Mouse (Mus musculus) left cerebral cortex, adult 18-20 months (tissue): ENCODE data around the gene Krt17. TPM values are rescaled to one million over a fixed set of nuclear protein-coding genes. Genes with fewer than 3 reads are reported as not detected.
"Not testable (repeated sequence)": the region's sequence is repeated elsewhere in the genome, so short reads cannot be mapped to it uniquely, and the experiment has no call there.

Source experiments
- DNase-seq, 2 experiments: peaks; one replicate each; pipeline ENCODE4 v3.0.0; 2021 to 2022; ENCODE audit warnings: low spot score in 2 of 2, mixed read lengths in 1 of 2
- long read RNA-seq, 2 experiments: library from polyadenylated mRNA; stranded (forward); transcript quantifications; one replicate each; pipeline ENCODE4 v2.0.0; 2021
- total RNA-seq, 2 experiments: library from RNA; stranded (reverse); gene quantifications; 2 replicates each; pipeline ENCODE4 v1.2.3; 2021

Krt17 gene
- under 1 TPM in 1 of 2 experiments, not detected in 1; 0.28 TPM for total RNA-seq
- long read RNA-seq, experiment 1: 0 reads
- long read RNA-seq, experiment 2: 0 reads

- DNase-seq: no peak
Observed at GRCm38 (mm10) chr11:100260514-100261234, at the start of gene Krt17. TSS of gene Krt17 (minus strand) at chr11:100261029.

GRCm38 (mm10) chr11:100308672-100309071 is 47.8 kb upstream of the Krt17 start:
- DNase-seq: not testable (repeated sequence)

GRCm38 (mm10) chr11:100307900-100308299 is 47.1 kb upstream of the Krt17 start:
- no peak for DNase-seq

GRCm38 (mm10) chr11:100301292-100301691 is 40.5 kb upstream of the Krt17 start:
- DNase-seq: no peak

GRCm38 (mm10) chr11:100300293-100300692 is 39.5 kb upstream of the Krt17 start:
- peak; percentile 48 to 67 for DNase-seq

- peak; percentile 83 to 91 for DNase-seq
Observed at GRCm38 (mm10) chr11:100298274-100299036, 37.6 kb upstream of the Krt17 start.

GRCm38 (mm10) chr11:100297801-100298200 is 37.0 kb upstream of the Krt17 start:
- DNase-seq: no peak

GRCm38 (mm10) chr11:100295308-100295707 is 34.5 kb upstream of the Krt17 start:
- peak; percentile 79 to 89 for DNase-seq

- no peak for DNase-seq
Observed at GRCm38 (mm10) chr11:100292884-100293283, 32.1 kb upstream of the Krt17 start.

- no peak for DNase-seq
Observed at GRCm38 (mm10) chr11:100290235-100290634, 29.4 kb upstream of the Krt17 start.

- DNase-seq: no peak
Observed at GRCm38 (mm10) chr11:100288942-100289341, 28.1 kb upstream of the Krt17 start.

- DNase-seq: no peak
Observed at GRCm38 (mm10) chr11:100287024-100287423, 26.2 kb upstream of the Krt17 start.

- DNase-seq: no peak
Observed at GRCm38 (mm10) chr11:100284988-100285387, 24.2 kb upstream of the Krt17 start.

DNA sequence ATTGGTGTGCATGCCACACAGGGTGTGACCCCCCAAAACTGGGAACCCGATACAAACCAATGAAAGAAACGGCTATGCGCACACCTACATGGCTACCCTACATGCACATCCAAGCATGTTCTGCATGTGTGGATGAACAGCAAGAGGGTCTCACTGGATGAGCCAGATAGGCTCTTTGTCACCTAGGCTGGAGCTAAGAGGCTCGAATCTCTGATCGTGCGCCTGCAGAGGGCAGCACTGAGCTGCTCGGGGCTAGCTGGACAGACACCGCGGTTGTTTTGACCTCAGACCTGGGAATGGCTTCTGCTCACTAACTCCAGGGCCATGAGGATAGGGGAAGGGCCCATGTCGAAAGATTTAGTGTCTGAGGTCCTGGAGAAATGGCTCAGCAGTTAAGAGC is 21.7 kb upstream of the Krt17 start:
- DNase-seq: peak; percentile 67 to 79

DNA sequence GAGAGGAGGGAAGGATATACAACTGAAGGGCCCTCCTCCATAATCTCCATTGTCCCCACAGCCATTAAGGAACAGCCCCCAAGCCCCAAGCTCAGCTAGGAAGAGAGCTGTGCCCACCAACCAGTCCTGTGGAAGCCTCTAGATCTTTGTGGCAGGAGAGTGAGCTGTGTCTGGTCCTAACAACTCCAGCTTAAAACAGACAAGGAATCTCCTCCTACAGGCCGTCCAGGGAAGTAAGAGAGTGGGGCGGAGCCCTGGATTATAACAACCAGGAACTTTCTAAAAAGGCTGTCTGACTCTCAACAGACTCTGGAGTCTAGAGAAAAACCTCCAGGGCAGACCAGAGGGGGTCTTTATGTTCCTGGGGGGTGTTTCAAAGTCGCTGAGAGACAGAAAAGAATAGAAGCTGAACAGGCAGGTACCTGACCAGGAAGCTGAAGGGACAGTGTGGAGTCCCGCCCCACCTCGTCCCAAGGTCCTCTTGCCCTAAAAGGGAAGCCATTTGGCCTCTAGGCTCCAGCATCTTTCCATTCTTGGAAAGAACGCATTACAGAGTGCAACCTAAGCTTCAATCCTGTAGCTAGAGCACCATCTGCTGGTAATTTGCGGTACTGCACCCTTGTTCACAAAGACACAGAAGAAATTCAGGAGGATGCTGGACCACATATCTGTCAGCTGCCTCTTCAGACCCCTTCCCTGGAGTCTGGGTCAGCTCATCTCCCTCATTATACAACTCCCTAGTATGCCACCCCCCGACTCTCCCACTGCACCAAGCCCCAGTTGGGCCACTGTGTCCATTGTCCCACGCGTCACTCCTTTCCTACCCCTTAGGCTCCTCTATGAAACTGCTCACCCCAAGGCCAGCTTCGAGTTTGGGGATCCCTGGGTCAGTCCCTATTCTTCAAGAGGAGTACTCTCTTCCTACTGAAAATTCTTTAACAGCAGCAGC is 21.0 kb upstream of the Krt17 start:
- peak; percentile 83 to 94 for DNase-seq

- no peak for DNase-seq
Observed at GRCm38 (mm10) chr11:100278759-100279158, 17.9 kb upstream of the Krt17 start.

DNA sequence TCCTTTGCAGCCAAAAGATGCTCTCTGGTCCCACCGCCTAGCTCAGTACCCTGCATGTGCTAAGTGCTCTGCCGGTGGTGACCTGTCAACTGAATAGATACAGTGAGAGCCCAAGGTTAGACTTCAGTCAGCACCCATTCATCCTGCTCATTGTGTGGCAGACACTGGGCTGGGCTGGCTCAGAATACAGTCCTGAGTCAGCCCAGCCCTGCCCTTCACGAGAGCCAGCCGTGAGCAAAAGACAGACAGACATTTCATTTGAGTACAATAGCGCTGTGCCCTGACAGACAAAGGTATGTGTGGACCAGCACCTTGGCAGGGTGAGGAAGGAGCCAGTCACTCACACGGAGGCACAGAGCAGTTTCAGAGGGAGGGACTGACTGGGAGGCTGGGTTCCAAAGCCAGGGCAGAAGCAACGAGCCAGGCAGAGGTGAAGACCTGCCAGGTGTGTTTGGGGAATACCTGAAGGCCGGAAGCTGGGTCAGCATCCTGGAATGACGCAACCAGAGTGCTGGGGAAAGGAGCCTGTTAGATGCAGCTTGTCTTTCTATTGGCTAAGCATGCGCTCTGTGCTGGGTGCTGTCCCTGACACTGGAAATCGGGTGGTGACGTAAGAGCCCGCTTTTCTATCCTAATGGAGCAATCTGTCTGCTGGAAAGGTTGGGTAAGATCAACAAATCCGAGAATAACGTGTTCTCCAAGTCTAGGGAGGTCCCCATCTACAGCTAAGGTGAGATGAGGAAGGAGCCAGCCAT is 17.1 kb upstream of the Krt17 start:
- DNase-seq: no peak

DNA sequence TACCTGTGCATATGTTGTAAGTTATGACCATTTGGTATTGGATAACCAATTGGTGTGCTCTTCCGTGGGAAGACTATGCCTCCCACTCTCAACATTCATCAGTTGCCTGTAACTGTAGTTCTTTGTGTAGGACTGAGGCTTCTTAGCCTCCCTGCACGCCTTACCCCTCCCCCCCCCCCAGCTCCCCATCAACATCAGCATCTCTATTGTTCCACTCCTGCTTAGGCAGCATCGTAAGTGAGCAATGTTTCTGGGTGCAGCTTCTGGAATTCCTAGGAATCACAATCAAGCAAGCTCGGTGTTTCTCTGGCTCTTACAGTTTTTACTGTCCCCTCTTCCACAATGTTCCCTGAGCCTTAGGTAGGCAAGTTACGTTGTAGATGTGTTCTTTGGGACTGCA is 14.6 kb upstream of the Krt17 start:
- no peak for DNase-seq

- no peak for DNase-seq
Observed at GRCm38 (mm10) chr11:100274719-100275118, 13.9 kb upstream of the Krt17 start.

DNA sequence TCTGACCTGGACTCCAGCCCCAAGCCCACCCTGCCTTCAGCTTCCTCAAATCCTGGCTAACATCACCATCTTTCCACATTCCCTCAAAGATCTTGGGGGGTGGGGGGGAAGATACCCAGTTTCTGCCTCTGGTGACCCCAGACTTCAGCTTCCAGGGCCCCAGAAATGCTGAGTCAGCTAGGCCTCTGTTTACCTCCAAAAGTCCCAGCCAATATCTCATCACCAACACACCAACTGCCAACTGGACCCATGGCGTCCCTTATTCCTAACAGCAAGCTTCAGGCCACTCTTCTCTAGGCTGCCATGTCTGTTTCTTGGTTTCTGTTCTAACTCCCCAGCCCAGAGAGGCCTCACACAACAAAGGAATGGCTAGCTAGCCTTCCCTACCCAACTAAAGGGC is 11.0 kb upstream of the Krt17 start:
- DNase-seq: no peak
